Mouse (Mus musculus) cerebellum, postnatal 14 days (tissue): ENCODE data around the gene Rab3a.

Experiments
- DNase-seq, 2 experiments: peaks; one replicate each; pipeline ENCODE4 v3.0.0; 2021; ENCODE audit warnings: mixed read lengths in 2 of 2

Gene Rab3a

GRCm38 (mm10) chr8:70758616-70759561 lies 4.4 kb downstream of the Rab3a start:
- peak; percentile 76 to 78 for DNase-seq

DNA sequence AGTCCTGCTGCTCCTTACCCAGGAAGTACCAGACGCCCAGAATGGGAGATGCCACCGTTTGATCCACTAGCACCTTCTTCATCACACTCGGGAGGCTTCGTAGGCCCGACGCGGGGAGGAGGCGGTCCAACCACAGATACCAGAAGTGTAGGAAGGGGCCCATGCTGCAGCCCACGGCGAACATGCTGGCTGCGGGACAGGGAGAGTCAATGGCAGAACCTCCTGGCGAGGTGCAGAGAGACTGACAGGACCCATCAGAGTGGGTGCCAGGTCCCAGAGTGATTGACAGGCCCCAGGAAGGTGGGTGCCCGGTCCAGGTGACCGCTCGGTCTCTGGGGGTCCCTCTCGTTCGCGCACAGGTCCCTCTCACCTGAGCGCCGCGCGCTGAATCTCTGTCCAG lies 5.9 kb downstream of the Rab3a start:
- DNase-seq = no peak

- DNase-seq = peak; percentile 93 to 96
Observed at GRCm38 (mm10) chr8:70760775-70761406, 6.4 kb downstream of the Rab3a start, which contains the start of gene Mpv17l2. Gene Mpv17l2 (minus strand): TSS chr8:70760946.

DNA sequence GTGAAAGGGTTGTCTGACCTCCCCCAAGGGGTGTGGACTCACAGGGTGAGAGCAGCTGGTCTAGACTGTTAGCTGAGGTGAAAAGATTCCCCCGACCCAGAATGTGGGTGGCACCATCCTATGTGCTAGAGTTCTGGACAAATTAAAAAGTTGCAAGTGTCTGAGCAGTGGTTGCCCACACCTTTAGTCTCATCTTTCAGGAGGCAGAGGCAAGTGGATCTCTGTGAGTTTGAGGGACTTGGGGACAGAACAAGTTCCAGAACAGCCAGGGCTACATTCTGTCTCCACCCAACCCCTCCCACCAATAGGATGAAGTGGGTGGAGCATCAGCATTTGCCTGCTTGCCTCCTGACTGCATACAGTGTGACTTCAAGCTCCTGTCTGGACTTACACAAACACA lies 7.6 kb downstream of the Rab3a start:
- DNase-seq = no peak

GRCm38 (mm10) chr8:70763354-70763753 lies 8.9 kb downstream of the Rab3a start:
- peak; percentile 82 to 88 for DNase-seq

GRCm38 (mm10) chr8:70764026-70764425 lies 9.5 kb downstream of the Rab3a start:
- no peak for DNase-seq

- DNase-seq = no peak
Observed at GRCm38 (mm10) chr8:70764676-70765075, 10.2 kb downstream of the Rab3a start.

GRCm38 (mm10) chr8:70765329-70765728 lies 10.8 kb downstream of the Rab3a start:
- DNase-seq = no peak

DNA sequence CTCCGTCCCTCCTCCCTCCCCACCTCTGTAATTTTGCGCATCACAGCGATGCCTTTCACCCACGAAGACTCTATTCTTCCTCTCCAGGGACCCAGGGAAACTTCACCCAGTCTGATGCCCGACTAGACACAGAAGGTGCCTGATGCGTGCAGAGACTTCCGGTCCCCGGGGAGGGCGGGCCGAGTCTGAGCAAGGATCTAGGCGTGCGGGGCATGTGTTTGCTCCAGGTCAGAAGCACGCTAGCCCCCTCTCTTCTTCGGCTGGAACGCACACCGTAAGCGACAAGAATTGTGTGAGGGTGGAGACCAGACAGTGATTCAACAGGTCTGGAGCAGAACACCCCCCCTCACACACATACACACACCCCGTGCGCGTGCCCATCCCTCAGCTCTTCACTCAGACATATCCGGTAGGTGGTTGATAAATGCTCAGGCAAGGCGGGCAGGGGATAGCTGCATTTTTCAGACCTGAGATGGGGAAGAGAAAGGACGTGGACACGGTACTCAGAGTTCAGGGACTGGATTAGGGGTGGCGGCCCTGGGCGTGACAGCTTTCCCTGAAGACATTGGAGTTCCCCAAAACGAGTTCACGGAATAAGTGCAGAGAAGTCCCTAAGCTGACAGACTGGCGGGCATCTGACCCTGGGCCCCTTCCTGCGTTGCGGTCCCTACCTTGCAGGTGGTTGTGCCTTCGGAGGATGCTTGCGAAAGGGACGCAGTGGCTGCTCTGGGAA lies 11.5 kb downstream of the Rab3a start:
- DNase-seq = no peak

DNA sequence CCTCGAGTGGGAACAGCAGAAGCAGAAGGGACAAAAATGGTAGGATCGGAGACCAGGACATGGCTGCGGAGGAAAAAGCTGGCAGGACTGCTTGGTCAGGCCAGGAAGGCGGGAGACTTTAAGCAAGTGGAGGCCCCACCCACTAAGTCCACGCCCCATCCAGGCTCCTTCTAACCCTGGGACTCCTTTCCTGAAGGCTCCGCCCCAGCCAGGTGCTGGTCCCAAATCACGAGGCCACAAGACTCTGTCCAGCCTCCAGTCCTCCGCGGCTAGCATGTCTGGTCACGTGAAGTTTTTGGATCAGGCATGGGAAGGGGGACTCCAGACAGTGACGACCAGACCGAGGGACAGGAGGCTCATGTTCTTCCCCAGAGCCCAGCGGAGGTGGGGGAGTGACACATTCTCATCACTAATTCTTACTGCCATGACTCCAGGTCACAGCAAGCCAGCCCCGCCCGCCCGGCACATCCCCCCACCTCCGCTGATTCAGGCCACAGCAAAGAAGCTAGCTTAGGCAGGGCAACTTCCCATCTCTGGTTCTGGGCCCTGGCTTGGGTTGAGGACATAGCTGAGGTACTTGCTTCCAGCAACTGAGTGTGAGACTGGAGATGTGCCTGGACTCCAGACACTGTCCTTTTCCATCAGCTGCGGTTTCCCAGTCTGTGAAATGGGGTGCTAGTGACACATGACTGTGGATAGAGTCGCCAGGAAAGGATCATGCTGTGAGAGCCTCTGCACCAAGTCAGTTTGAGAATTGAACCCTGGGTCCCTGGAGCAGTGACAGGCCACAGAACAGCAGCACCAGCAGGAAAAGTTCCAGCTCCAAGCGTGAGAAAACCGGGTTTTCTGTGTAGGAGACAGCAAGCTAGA lies 12.3 kb downstream of the Rab3a start:
- DNase-seq = peak in 1 of 2 experiments; percentile 62

GRCm38 (mm10) chr8:70767503-70767902 lies 13.0 kb downstream of the Rab3a start:
- no peak for DNase-seq

DNA sequence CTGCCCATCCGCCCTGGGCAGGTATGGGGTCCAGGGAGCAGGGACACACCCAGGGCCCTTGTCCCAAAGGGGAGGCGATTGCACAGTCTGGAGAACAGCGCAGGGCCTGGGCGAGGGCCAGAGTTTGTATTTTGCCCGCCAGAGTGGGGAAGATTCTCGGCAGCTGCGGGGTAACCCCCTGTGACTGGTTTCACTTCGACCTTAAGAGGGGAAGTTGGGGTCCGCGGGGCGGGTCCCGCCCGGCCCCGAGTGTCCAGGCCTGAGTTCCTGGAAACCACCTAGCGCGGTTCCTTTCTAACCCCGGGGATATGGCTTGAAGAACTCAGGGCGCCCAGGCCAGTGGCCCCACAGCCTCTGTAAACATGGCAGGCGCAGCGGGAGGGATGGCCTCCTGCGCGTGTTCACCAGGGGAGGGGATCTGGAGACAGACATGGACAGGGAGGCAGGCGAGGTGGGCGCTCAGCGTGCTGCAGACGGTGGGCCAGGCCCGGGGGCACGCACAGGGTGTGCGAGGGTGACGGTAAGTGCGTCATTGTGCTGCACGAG lies 13.8 kb downstream of the Rab3a start:
- peak in 1 of 2 experiments; percentile 44 for DNase-seq

GRCm38 (mm10) chr8:70768956-70769355 lies 14.5 kb downstream of the Rab3a start:
- no peak for DNase-seq

DNA sequence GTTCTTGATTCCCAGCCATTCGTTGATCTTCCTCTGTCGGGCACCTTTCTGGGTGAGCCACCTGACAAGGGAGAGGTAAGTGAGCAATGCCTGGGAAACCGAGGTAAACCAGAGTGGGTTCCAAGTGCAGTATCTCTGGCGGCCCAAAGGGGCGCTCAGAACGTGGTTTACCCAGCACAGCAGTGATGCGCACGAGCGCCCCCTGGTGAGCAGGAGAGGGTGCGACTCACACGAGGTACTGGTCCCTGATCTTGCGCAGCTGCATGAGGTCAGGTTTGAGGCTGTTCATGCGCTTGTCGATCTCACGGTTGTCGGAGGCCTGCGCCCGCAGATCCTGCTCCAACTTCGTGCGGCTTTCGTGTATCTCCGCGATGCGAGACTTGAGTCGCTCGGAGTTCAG lies 14.9 kb downstream of the Rab3a start:
- peak; percentile 97 to 99 for DNase-seq

DNA sequence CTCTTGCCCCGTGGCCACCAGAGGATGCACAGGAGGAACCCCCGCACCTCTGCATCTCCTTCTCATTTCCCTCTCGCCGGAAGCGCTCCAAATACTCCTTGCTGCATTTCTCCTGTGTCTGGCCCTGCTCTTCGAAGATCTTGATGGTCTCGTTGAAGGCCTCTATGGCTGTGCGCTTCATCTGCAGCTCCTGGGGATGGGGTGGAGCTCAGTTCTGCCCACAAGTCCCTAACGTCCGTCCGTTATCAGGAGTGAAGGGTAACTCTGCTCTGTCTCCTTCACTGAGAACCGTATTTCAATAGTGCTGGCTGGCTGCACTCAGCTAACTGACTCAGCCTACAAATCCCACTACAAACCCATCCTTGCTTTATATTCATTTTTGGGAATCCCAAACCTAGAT lies 15.4 kb downstream of the Rab3a start:
- DNase-seq = no peak

GRCm38 (mm10) chr8:70770748-70771147 lies 16.3 kb downstream of the Rab3a start:
- no peak for DNase-seq

GRCm38 (mm10) chr8:70771217-70771616 lies 16.7 kb downstream of the Rab3a start:
- DNase-seq = no peak

GRCm38 (mm10) chr8:70772075-70772474 lies 17.6 kb downstream of the Rab3a start:
- DNase-seq = no peak

DNA sequence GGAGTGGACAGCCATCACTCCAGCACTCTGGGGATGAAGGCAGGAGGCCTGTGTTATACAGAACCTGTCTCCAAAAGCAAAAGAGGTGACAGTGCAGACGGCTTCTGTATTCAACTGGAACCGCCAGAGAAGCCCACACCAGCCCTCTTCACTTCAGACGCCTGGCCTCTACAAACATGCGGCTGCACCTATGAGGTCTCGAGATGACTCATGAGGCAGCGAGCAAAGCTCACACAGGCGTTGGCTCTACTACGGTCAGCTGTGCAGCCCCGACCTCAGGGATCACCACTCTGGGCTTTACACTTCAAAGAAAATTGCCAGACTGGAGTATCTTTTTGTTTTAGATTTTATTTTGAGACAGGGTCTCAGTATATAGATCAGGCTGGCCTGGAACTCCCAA lies 18.4 kb downstream of the Rab3a start:
- no peak for DNase-seq

- peak; percentile 71 to 79 for DNase-seq
Observed at GRCm38 (mm10) chr8:70773410-70773809, 18.9 kb downstream of the Rab3a start.

DNA sequence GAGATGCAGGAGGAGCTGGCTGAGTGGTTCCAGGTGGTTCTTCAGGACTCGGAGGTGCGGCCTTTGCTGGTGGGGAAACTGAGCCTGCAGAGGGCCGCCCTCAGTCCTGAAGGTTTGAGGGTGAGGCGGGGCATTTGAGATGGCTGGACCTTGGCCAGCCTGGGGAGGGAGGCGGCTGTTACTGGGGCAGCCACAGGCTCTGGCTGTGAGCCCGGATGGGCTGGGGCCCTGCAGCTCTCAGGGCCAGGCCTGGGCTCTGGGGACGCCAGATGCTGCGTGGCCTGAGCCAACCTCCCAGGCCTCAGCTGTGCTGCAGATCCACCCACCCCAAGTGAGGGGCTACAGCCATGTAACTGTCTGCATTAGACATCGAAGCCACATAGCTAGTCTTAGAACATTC lies 19.4 kb downstream of the Rab3a start:
- peak; percentile 87 to 88 for DNase-seq

DNA sequence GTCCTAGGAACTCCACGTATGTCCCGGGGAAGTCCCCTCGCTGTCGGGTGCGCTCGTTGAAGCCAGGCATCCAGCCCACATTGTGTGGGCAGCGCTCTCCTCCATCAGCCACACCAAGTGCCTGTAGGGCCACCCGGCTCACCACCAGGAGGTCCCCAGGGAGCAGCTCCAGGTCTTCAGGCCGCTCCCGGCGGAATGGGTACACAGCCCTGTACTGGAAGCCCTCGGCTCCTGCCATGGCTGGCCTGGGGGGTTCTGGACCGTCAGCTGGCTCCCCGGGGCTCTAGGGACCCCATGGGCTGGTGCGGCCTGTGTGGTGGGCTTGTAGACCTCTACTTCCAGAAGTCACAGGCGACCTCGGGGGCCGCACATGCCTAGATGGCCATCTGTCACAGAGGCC lies 20.3 kb downstream of the Rab3a start:
- DNase-seq = no peak
